Mouse (Mus musculus) kidney, adult 2 months (tissue): ENCODE measurements around the gene Kremen2.

Source experiments
- CTCF ChIP-seq: fragments of 200-500 bp; conservative IDR thresholded peaks from 2 replicates; pipeline ENCODE4 v1.5.1; 2011; ENCODE audit warnings: low read depth, mild to moderate bottlenecking, control low read depth, low read length, moderate library complexity, mixed read lengths; ENCODE audit not compliant: insufficient read depth, insufficient read length
- POLR2A ChIP-seq: fragments of 200-500 bp; IDR thresholded peaks from one replicate; pipeline ENCODE4 v1.6.1; 2011; ENCODE audit warnings: low read depth, low read length, control low read depth

DNA sequence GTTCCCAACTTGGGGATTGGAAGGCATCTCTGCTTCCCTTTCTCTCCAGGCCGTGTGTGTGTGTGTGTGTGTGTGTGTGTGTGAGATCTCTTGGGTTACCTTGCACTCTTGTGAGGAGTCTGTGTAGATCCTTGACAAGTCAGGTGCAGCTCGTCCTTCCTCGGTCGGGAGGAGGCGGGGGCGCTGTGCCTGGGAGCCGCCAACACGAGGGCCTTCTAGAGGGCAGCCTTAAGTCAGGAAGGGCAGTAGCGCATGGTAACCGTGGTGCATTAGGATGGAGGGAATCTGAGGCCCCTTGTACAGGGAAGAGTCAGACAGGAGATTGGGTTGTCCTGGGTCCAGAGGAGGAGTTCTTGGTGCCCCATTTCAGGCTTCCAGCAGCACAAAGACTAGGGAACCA is 30.6 kb upstream of the Kremen2 start:
- TF ChIP-seq POLR2A (no peak), CTCF (no peak)
